Mouse (Mus musculus) C2C12 (cell line): Measurements from ENCODE around the gene Slc4a1. TPM values are rescaled to one million over a fixed set of nuclear protein-coding genes. Genes with fewer than 3 reads are reported as not detected.

Experiments used
- H3K27me3 ChIP-seq: one replicate; pipeline ENCODE4 v1.6.1; 2011; ENCODE audit not compliant: control insufficient read depth, insufficient read depth, insufficient read length
- H3K36me3 ChIP-seq: one replicate; pipeline ENCODE4 v1.6.1; 2011; ENCODE audit not compliant: control insufficient read depth, insufficient read depth
- H3K4me3 ChIP-seq: one replicate; pipeline ENCODE4 v1.5.1; 2011; ENCODE audit warnings: mild to moderate bottlenecking, control low read depth; ENCODE audit not compliant: poor library complexity, insufficient read depth, severe bottlenecking
- H3K79me2 ChIP-seq: one replicate; pipeline ENCODE4 v1.6.1; 2011; ENCODE audit not compliant: control insufficient read depth, insufficient read depth
- H3K79me3 ChIP-seq: one replicate; pipeline ENCODE4 v1.6.1; 2011; ENCODE audit warnings: low read depth, control low read depth
- H3ac ChIP-seq: one replicate; pipeline ENCODE3; 2011; ENCODE audit warnings: low read depth; ENCODE audit not compliant: control insufficient read depth, insufficient read length
- CEBPB ChIP-seq: IDR thresholded peaks from one replicate; pipeline ENCODE4 v1.6.1; 2011; ENCODE audit warnings: low read depth, mild to moderate bottlenecking, control low read depth, moderate library complexity
- CTCF ChIP-seq: IDR thresholded peaks from one replicate; pipeline ENCODE4 v1.5.1; 2011; ENCODE audit not compliant: control insufficient read depth, insufficient read depth, insufficient read length
- FOSL1 ChIP-seq: IDR thresholded peaks from one replicate; pipeline ENCODE4 v1.8.0; 2011; ENCODE audit warnings: mild to moderate bottlenecking, low read length; ENCODE audit not compliant: poor library complexity, insufficient read depth, severe bottlenecking
- MAX ChIP-seq: IDR thresholded peaks from one replicate; pipeline ENCODE4 v1.6.1; 2011; ENCODE audit warnings: mild to moderate bottlenecking, control low read depth
- MYOD1 ChIP-seq: IDR thresholded peaks from one replicate; pipeline ENCODE4 v1.6.1; 2011; ENCODE audit warnings: low read depth; ENCODE audit not compliant: control insufficient read depth, insufficient read length
- MYOG ChIP-seq: IDR thresholded peaks from one replicate; pipeline ENCODE4 v1.6.1; 2011; ENCODE audit not compliant: control insufficient read depth, insufficient read length; ENCODE audit errors: extremely low read depth
- USF1 ChIP-seq: IDR thresholded peaks from one replicate; pipeline ENCODE4 v1.6.1; 2011; ENCODE audit warnings: low read depth, mild to moderate bottlenecking, control low read depth, moderate library complexity
- polyA plus RNA-seq: library from polyadenylated mRNA; unstranded; fragments of >200 nt; fragmentation: generic; extraction: Trizol; gene quantifications from one replicate; pipeline ENCODE4 v1.2.1, GENCODE M21; 2012; ENCODE audit warnings: missing spikeins

Gene Slc4a1
- polyA plus RNA-seq, 1 experiment, result not detected

- Histone ChIP-seq H3ac (no peak overlapping the region), H3K79me3 (no peaks in the 10 kb centered on the region), H3K27me3 (peaks cover 73% of the 10 kb centered on the region), H3K4me3 (no peak overlapping the region), H3K36me3 (no peaks in the 10 kb centered on the region), H3K79me2 (no peaks in the 10 kb centered on the region)
- TF ChIP-seq FOSL1 (no peak), CTCF (no peak), MYOG (no peak), CEBPB (no peak), MYOD1 (no peak), USF1 (no peak), MAX (no peak)
These were observed 17.9 kb downstream of the Slc4a1 start for GRCm38 (mm10) chr11:102348101-102348585.

GRCm38 (mm10) chr11:102347683-102348082 is 18.3 kb downstream of the Slc4a1 start:
- Histone ChIP-seq H3ac (no peak overlapping the region), H3K79me2 (no peaks in the 10 kb centered on the region), H3K4me3 (no peak overlapping the region), H3K36me3 (no peaks in the 10 kb centered on the region), H3K79me3 (no peaks in the 10 kb centered on the region), H3K27me3 (peaks cover 73% of the 10 kb centered on the region)
- no peak for TF ChIP-seq CEBPB
- no peak for TF ChIP-seq USF1
- TF ChIP-seq MAX, result no peak
- TF ChIP-seq MYOD1, result no peak
- TF ChIP-seq MYOG, result no peak
- no peak for TF ChIP-seq CTCF
- no peak for TF ChIP-seq FOSL1

DNA sequence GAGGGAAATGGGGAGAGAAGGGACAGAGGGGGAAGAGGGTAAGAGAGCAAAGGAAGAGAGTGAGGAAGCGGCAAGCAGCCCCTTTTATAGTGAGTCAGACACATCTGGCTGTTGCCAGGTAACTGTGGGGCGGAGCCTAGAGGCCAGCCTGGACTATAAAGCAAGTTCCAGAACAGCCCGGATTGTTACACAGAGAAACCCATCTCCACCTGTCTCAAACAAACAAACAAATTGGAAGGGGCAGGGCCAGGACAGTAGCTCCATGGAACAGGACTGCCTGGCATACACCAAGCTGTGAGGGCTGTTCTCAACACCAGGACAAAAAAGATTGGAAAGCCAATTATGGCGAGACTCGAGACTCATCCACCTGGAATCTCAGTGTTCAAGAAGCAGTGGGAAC is 19.1 kb downstream of the Slc4a1 start:
- no peaks in the 10 kb centered on the region for H3K79me2 ChIP-seq

GRCm38 (mm10) chr11:102344458-102344857 is 21.5 kb downstream of the Slc4a1 start:
- H3K27me3 ChIP-seq, result peaks cover 48% of the 10 kb centered on the region
- no peaks in the 10 kb centered on the region for H3K36me3 ChIP-seq
- TF ChIP-seq USF1 (no peak), FOSL1 (no peak), MYOG (no peak), CTCF (no peak), MYOD1 (no peak), MAX (no peak), CEBPB (no peak)
- H3K79me2 ChIP-seq, result no peaks in the 10 kb centered on the region
- H3K4me3 ChIP-seq, result no peak overlapping the region
- H3ac ChIP-seq, result no peak overlapping the region
- no peaks in the 10 kb centered on the region for H3K79me3 ChIP-seq

More for the DNA sequence above, 19.1 kb downstream of the Slc4a1 start:
- Histone ChIP-seq H3K27me3 (peaks cover 70% of the 10 kb centered on the region), H3K79me3 (no peaks in the 10 kb centered on the region), H3K36me3 (no peaks in the 10 kb centered on the region), H3ac (no peak overlapping the region), H3K4me3 (no peak overlapping the region)
- TF ChIP-seq MAX (no peak), MYOG (no peak), FOSL1 (no peak), CEBPB (no peak)

DNA sequence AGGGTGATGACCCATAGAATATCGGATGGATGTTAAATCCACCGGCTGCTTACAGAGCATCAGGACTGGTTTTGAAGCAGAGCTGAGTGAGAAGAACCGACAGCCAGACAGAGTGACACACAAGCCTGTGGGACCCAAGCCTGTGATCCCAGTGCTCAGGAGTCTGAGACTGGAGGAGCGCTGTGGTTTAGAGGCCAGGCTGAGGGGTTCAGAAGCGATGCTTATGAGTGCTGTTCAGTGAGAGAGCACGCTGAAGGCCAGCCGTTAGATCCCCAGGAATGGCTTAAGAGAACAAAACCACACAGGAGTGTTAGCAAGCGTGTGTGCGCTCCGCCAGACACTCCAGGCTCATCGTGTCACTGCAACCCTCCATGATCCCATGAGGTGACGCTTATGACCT is 23.3 kb downstream of the Slc4a1 start:
- TF ChIP-seq FOSL1, result no peak
- TF ChIP-seq MYOG, result no peak
- TF ChIP-seq USF1, result no peak
- no peak for TF ChIP-seq CTCF
- no peak for TF ChIP-seq MAX
- no peak for TF ChIP-seq CEBPB
- no peak for TF ChIP-seq MYOD1
- H3K36me3 ChIP-seq, result no peaks in the 10 kb centered on the region
- H3K79me2 ChIP-seq, result no peaks in the 10 kb centered on the region
- no peak overlapping the region for H3ac ChIP-seq
- H3K4me3 ChIP-seq, result no peak overlapping the region
- no peaks in the 10 kb centered on the region for H3K79me3 ChIP-seq
- H3K27me3 ChIP-seq, result peaks cover 43% of the 10 kb centered on the region

DNA sequence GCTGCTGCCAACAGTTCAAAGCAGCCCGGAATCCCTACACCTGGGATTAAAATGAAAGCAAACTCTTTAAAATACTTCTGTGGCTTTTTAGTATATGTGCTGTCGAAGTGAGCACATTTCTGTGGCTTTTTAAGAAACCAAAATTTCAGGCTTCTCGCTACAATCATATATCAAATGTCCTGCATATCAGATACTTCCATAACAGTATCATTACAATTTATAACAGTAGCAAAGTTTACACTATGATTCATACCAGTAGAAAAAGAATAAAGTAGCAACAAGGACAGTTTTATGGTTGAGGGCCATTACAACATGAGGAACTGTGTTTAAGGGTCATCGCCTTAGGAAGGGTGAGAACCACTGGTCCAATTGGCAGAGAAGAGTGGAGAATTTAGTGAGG is 24.9 kb downstream of the Slc4a1 start:
- Histone ChIP-seq H3K79me3 (no peaks in the 10 kb centered on the region), H3ac (no peak overlapping the region), H3K79me2 (no peaks in the 10 kb centered on the region), H3K27me3 (peaks cover 43% of the 10 kb centered on the region), H3K4me3 (no peak overlapping the region), H3K36me3 (no peaks in the 10 kb centered on the region)
- TF ChIP-seq USF1 (no peak), FOSL1 (peak; percentile 95), CTCF (no peak), MYOD1 (no peak), MYOG (no peak), MAX (no peak), CEBPB (peak; percentile 41)
